Mouse (Mus musculus) megakaryocyte, adult 5-6 weeks (primary cell): ENCODE data around the gene Gadd45a. TPM values are rescaled to one million over a fixed set of nuclear protein-coding genes. Genes with fewer than 3 reads are reported as not detected.

Experiments
- ATAC-seq: 2 replicates; pipeline ENCODE4 v1.8.0; 2016; ENCODE audit warnings: mild to moderate bottlenecking, inconsistent platforms; ENCODE audit not compliant: poor library complexity, severe bottlenecking
- total RNA-seq, 2 experiments: library from RNA; stranded (forward) in 1 of 2; stranded (reverse) in 1 of 2; fragments of 153-499, 151-499 nt in 1 of 2; fragments of 221-1000, 200-1000 nt in 1 of 2; gene quantifications; 2 replicates each; pipeline versions ENCODE4 v1.2.3 to v1.2.4; 2015 to 2017

Gadd45a gene
- total RNA-seq, 2 experiments from 2014 or later, result 62.4 to 77.2 TPM

DNA sequence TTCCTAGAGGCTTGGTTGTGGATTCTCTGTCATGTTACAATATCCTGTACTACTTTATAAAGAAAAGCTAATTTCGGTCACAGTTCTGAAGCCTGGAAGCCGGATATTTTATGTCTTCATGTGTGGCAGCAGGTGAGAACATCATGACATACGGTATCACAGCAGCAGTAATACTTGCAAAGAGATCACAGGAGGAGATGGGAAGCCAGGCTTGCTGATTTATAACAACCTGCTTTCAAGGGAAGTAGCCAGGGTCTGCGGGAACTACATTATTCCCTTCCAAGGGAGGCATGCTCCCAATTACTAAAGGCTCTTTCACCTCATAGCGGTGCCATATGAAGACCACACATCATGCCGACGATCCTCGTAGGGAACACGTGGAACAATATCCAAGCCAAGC, 48.9 kb downstream of the Gadd45a start:
- ATAC-seq, result no peak

DNA sequence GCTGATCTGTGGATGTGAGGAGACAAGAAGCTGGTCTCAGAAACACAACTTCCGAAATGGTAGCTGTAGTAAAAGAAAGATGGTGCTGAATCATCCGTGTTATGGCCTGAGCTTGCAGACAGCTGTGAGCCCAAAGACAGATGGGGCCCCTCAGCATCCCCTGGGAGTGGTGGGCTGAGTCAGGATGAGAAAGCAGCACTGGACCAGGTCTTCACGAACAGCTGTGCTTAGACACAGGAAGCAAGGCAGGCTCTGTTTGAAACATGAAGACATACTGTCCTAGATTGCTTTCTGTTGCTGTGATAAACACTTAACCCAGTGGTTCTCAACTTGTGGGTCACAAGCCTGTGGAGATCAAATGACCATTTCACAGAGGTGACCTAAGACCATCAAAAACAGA, 49.6 kb downstream of the Gadd45a start:
- no peak for ATAC-seq

DNA sequence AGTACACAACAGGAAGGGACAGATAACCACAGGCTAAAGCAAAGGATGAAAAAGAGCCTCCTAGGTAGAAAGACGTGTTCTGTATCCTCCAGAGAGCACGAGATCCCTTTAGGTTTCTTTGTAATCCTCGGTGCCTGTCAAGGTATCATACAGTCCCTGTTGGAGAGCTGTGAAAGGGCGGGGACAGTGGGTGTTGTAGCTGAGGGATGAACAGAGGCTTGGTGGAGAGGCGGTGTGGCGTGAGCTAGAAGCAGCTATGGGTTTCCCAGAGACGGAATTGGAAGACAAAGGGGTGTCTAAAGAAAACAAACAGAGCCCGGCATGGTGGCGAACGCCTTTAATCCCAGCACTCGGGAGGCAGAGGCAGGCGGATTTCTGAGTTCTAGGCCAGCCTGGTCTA, 51.2 kb downstream of the Gadd45a start:
- no peak for ATAC-seq

DNA sequence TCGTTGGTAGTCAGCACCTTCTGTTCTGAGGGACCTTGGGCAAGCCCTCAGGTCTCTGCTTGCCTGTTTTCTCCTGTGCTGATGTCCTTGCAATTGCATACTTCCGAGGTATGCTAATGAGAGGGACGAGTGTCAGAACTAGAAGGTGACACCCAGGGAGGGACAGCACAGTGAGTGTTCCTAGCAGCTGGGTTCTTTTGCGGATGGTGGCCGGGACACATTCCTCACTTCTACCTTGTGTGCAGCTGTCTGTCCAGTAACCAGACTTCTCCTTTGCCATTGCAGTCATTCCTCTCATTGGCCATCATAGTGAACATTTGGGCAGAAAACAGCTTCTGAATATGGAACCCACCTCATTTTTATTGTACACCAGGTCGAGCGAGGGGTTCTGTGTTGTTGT, 51.8 kb downstream of the Gadd45a start:
- no peak for ATAC-seq

Other genes with a start within 250 kb of the Gadd45a start
- not detected in 2 replicates for gene Vmn1r39, start 226.8 kb downstream of the Gadd45a start, total RNA-seq (2015)
- gene Vmn1r39, start 226.8 kb downstream of the Gadd45a start, total RNA-seq (2017), result not detected in 2 replicates
- gene Gng12, start 141.1 kb downstream of the Gadd45a start, total RNA-seq (2015), result 61.0 and 78.1 TPM in 2 replicates
- 42.9 and 63.5 TPM in 2 replicates for gene Gng12, start 141.1 kb downstream of the Gadd45a start, total RNA-seq (2017)
- gene Serbp1, start 200.7 kb upstream of the Gadd45a start, total RNA-seq (2015), result 412 and 434 TPM in 2 replicates
- gene Serbp1, start 200.7 kb upstream of the Gadd45a start, total RNA-seq (2017), result 996 and 1,021 TPM in 2 replicates